Mouse (Mus musculus) erythroblast, embryonic 14.5 days (primary cell): ENCODE data around the gene Pid1. TPM values are rescaled to one million over a fixed set of nuclear protein-coding genes. Genes with fewer than 3 reads are reported as not detected.

Experiments
- H3K27me3 ChIP-seq: 2 replicates; pipeline ENCODE4 v1.6.1; 2012; ENCODE audit warnings: inconsistent platforms; ENCODE audit not compliant: control insufficient read depth
- H3K36me3 ChIP-seq: 2 replicates; pipeline ENCODE4 v1.6.1; 2012; ENCODE audit warnings: mild to moderate bottlenecking, inconsistent platforms; ENCODE audit not compliant: control insufficient read depth
- H3K4me1 ChIP-seq: 2 replicates; pipeline ENCODE4 v1.6.1; 2012; ENCODE audit warnings: inconsistent platforms; ENCODE audit not compliant: control insufficient read depth
- H3K4me3 ChIP-seq: replicated peaks from 2 replicates; pipeline ENCODE3; 2012; ENCODE audit warnings: moderate library complexity, mild to moderate bottlenecking, inconsistent platforms
- H3K9me3 ChIP-seq: 2 replicates; pipeline ENCODE4 v1.6.1; 2012; ENCODE audit warnings: low read length, inconsistent platforms, mixed read lengths; ENCODE audit not compliant: control insufficient read depth
- GATA1 ChIP-seq: IDR thresholded peaks from 2 replicates; pipeline ENCODE4 v1.6.1; 2012; ENCODE audit warnings: low read length, inconsistent platforms, mixed read lengths
- TAL1 ChIP-seq: IDR thresholded peaks from 3 replicates; pipeline ENCODE4 v1.6.1; 2012; ENCODE audit warnings: low read length, inconsistent platforms, mixed read lengths
- polyA plus RNA-seq: library from polyadenylated mRNA; stranded (reverse); fragments of >175 nt; gene quantifications from 2 replicates; pipeline ENCODE4 v1.2.3, GENCODE M21; 2012

Pid1 gene
- polyA plus RNA-seq, 1 experiment = 0.05 TPM

DNA sequence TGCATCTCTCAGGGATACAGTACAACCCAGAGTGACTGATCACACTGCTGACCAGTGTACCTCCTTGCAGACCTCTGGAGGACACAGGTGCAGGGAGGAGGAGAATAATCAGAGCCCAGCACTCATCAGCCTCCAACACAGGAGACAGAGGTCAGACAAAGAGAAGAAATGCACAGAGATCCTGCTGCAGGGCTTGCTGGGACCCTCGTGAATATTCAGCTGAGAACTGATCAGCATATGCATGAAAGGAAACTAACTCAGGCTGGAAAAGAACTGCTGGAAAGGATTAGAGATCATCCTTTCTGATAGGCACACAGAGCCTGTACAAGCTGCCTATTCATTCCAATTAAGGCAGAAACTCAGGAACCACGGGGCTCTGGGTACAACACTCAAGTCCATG lies 186.9 kb downstream of the Pid1 start:
- H3K36me3 ChIP-seq = no peaks in the 10 kb centered on the region
- no peaks in the 10 kb centered on the region for H3K4me1 ChIP-seq
- H3K27me3 ChIP-seq = no peaks in the 10 kb centered on the region
- TF ChIP-seq GATA1 (no peak), TAL1 (no peak)
- no peak overlapping the region for H3K4me3 ChIP-seq
- H3K9me3 ChIP-seq = peaks cover 5% of the 10 kb centered on the region

DNA sequence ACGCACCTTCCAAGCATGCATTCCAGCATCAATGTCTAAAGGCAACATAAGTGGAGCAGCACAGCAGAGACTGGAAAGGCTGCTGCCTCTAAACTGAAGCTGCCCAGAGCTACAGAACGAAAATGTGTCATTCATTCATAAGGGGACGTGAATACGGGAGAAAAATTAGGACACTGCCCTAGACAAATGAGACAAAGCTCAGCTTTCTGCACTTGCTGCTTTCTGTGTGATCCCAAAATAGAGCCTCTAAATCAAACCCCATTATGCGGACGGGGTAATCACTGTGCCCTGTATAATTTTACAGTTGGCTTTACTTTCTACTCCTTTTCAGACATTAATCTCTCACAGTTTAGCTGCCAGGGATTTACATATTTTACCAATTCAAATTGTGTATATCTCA lies 191.0 kb downstream of the Pid1 start:
- H3K9me3 ChIP-seq = peaks cover 10% of the 10 kb centered on the region
- no peak overlapping the region for H3K4me3 ChIP-seq
- no peaks in the 10 kb centered on the region for H3K36me3 ChIP-seq
- H3K27me3 ChIP-seq = no peaks in the 10 kb centered on the region
- no peaks in the 10 kb centered on the region for H3K4me1 ChIP-seq
- TF ChIP-seq GATA1 (no peak), TAL1 (no peak)

DNA sequence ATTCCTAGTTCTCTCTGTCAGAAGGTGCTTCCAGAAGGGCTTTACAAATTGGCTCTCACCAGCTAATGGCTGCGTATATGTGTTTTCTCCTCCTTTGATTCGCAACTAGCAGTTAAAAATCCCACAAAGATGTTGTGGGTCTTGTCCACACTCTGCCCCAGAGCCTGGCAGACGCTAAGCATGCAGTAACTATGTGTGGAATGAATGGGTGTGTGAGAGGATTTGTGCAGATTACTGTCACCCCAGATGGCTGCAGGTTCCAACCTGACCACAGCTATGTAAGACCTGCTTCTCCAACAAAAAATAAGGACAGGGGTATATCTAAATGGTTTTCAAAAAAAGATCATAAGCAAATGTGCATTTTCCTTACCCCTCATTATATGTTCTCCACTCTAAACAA lies 206.2 kb downstream of the Pid1 start:
- Histone ChIP-seq H3K4me3 (no peak overlapping the region), H3K27me3 (no peaks in the 10 kb centered on the region), H3K9me3 (peaks cover 5% of the 10 kb centered on the region), H3K4me1 (no peaks in the 10 kb centered on the region), H3K36me3 (no peaks in the 10 kb centered on the region)
- no peak for TF ChIP-seq TAL1
- no peak for TF ChIP-seq GATA1

DNA sequence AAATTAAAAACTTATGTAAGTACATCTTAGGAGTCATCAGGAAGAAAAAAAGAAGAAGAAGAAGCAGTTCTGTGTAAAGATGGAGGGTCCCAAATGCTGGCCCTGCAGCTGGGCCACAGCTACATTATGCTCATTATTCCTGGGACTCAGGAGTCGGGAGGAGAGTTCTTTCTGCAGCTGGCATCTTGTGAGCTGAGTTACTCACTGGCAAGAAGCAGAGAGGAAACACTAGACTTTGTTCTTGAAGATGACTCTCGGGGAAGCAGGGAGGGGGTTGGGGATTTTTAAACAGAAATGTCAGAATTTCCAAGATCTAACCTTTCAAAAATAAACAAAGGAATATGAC lies 208.4 kb downstream of the Pid1 start:
- Histone ChIP-seq H3K4me1 (no peaks in the 10 kb centered on the region), H3K27me3 (no peaks in the 10 kb centered on the region), H3K36me3 (no peaks in the 10 kb centered on the region), H3K4me3 (no peak overlapping the region), H3K9me3 (peaks cover 5% of the 10 kb centered on the region)
- TF ChIP-seq TAL1 = no peak

DNA sequence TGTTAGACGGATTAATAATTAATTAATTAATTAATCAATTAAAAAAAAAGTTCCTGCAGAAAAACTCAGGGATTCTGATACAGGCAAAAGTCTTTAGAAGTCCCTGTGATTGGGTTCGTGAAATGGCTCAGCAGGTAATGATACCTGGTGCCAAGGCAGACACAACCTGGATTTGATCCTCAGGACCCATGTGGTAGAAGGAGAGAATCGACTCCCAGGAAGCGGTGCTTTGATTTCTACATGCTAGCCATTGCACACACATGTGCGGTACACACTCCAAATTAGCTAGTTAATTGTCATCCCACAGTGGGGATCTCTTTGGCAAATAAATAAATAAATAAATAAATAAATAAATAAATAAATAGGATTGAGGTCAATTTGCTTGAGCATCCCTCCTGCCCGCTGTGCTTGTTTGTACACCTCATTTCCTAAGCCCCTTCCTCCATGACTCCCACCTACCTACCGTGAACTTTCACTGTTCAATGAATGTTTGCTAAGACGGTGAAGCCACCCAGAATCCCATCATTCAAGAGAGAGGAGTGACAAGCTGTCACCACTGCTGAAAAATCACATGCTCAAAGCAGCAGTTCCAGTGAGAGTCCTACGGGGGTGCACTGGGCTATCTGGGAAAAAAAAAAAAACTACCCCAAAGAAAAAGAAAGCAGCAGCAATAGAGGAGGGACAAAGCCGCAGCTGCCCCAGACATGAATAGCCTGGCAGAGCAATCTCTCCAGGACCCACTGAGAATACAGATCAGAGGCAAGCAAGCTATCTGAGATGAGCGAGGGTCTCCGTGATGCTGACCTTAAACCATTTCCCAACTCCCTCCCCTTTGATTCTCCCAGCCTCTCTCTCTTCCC lies 209.0 kb downstream of the Pid1 start:
- Histone ChIP-seq H3K4me3 (no peak overlapping the region), H3K27me3 (no peaks in the 10 kb centered on the region), H3K9me3 (peaks cover 4% of the 10 kb centered on the region), H3K4me1 (no peaks in the 10 kb centered on the region), H3K36me3 (no peaks in the 10 kb centered on the region)
- TF ChIP-seq TAL1 (no peak), GATA1 (no peak)

DNA sequence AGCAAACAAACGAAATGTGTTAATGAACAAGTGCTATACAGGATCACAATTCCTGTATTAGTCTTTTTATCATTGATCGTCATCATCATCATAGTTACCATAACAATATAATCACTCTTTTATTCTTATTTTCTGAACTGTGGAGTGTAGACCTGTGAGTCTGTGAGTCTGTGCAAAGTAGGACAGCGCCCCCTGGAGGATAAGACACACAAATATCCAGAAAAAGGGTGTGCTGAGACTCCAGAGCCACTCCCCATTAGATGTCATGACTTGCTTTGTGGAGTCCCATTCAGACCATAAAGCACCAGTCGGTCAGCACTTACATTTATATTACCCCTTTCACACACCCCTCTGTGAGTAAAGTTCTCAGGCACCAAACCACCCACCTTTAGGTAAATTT lies 210.0 kb downstream of the Pid1 start:
- Histone ChIP-seq H3K36me3 (no peaks in the 10 kb centered on the region), H3K27me3 (no peaks in the 10 kb centered on the region), H3K4me3 (no peak overlapping the region), H3K4me1 (no peaks in the 10 kb centered on the region), H3K9me3 (peaks cover 2% of the 10 kb centered on the region; the same call in 1 of the 2 replicates)
- TF ChIP-seq TAL1 = no peak
- TF ChIP-seq GATA1 = no peak

DNA sequence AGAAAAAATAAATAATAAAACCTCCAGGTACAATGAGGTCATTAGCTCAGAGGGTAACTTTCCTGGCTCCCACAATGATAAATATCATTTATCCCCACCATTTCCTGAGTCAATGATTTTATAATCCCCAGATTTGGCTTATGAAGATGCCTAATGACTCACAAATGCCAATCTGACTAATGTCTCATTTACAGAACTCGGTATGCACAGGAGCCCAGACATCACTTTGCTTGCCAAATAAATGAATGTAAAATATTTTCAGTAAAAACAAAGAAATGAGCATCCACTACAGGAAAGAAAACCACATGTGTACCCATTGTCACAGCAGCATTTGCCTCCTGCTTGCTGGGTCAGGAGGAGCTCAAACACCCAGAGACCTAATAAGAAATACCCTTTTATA lies 222.4 kb downstream of the Pid1 start:
- Histone ChIP-seq H3K4me1 (no peaks in the 10 kb centered on the region), H3K36me3 (no peaks in the 10 kb centered on the region), H3K4me3 (no peak overlapping the region), H3K27me3 (no peaks in the 10 kb centered on the region), H3K9me3 (no peaks in the 10 kb centered on the region)
- no peak for TF ChIP-seq TAL1
- TF ChIP-seq GATA1 = no peak

DNA sequence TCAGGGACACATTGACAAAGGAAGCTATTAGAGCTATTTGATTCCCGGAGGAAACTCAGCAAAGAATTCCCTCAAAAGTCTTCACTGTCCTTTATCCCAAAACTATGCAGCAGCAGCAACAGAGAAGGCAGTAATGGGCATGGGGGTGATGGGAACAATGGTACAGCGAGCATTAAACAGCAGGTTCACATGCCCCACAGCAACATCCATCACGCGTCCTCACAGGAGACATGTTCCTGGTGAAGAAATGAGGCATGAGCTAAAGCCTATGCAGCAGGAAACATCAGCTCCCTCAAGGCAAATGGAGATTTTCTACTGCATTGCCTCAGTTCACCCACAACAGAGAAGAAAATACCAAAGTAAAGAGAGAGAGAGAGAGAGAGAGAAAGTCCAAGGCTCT lies 231.5 kb downstream of the Pid1 start:
- TF ChIP-seq GATA1 = no peak
- no peak for TF ChIP-seq TAL1

DNA sequence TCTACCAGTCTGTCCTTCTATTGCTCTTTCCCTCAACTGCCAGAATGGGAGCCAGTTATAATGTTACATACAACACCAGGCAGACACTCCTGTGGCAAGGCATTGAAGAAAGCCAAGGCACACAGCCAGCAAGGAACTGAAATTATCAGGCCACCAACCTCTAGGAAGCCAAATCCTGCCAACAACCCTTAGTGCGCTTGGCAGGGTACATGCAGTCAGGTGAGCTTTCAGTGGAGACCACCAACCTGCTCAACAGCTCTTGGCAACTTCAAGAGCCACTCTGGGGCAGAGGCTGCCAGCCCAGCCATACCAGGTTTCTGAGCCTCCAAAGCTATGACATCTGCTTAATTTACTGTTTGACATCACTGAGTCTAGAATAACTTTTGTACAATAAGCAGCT lies 232.2 kb downstream of the Pid1 start:
- Histone ChIP-seq H3K36me3 (no peaks in the 10 kb centered on the region), H3K4me3 (no peak overlapping the region), H3K9me3 (peaks cover 12% of the 10 kb centered on the region), H3K4me1 (no peaks in the 10 kb centered on the region), H3K27me3 (no peaks in the 10 kb centered on the region)
- TF ChIP-seq TAL1 (no peak), GATA1 (no peak)

More for the DNA sequence above, 231.5 kb downstream of the Pid1 start:
- Histone ChIP-seq H3K4me1 (no peaks in the 10 kb centered on the region), H3K36me3 (no peaks in the 10 kb centered on the region), H3K4me3 (no peak overlapping the region), H3K9me3 (peaks cover 12% of the 10 kb centered on the region), H3K27me3 (no peaks in the 10 kb centered on the region)

DNA sequence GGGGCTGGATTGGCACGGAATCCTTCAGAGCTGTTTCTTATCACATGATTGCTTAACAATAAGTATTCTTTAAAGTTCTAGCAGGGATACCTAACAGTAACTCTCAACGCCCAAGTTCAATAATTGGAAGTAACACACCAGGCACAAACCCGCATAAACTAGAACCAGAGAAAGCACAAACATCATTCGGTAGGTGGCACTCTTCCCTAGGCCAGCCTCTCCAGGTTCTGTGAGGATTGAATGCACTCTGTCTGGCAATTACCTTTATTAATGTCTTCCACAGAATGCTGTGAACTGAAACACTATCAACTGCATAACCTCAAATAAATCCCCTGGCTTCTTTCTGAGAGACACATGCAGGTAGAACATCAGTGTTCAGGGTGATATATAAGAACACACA lies 235.5 kb downstream of the Pid1 start:
- TF ChIP-seq GATA1 (no peak), TAL1 (no peak)
- Histone ChIP-seq H3K27me3 (no peaks in the 10 kb centered on the region), H3K9me3 (peaks cover 9% of the 10 kb centered on the region)

More for the DNA sequence above, 235.5 kb downstream of the Pid1 start:
- no peaks in the 10 kb centered on the region for H3K4me1 ChIP-seq
- H3K36me3 ChIP-seq = no peaks in the 10 kb centered on the region
- no peak overlapping the region for H3K4me3 ChIP-seq
